Mouse (Mus musculus) stomach, postnatal 0 days (tissue): Measurements from ENCODE around the gene Gdi2.

Experiments
- CTCF ChIP-seq: IDR thresholded peaks from 2 replicates; pipeline ENCODE4 v1.5.1; 2016; ENCODE audit warnings: antibody characterized with exemption, low read depth, mild to moderate bottlenecking, moderate library complexity
- EP300 ChIP-seq: optimal IDR thresholded peaks from 2 replicates; pipeline ENCODE3; 2016; ENCODE audit warnings: antibody characterized with exemption

DNA sequence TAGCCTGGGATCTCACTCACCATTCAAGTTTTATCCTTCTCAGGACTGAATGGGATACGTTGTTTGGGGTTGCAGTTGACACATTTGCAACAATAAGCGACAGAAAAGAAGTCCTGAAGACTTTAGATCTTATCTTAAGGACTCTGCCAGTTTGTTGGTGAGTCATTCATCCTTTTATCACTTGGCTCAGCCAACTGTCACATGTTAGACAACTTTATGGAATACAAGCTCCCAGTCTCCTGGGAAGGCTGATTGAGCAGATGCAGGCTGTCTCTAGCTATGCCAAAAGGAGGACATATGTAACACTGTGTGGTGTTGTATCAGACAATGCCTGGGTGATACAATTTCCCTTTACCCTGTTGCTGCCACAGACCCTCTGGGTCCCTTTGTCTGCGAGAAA, 7.4 kb upstream of the Gdi2 start:
- TF ChIP-seq EP300 (no peak), CTCF (no peak)
